Mouse (Mus musculus): ENCODE measurements around the gene Samd8. TPM values are rescaled to one million over a fixed set of nuclear protein-coding genes. Genes with fewer than 3 reads are reported as not detected.
A peak's percentile ranks its signal among the peaks of the same experiment; 100 is the strongest.

Gene Samd8
- total and polyA plus RNA-seq, 3 experiments: 5.4 to 9.5 (median 7.0) TPM

- dilution Hi-C loops (cut with MboI; ENCODE audit: extremely low pct_ligation_motif_present, extremely low pct_unique_long_range_greater_than_20kb, low sequenced_read_pairs) (no loop called here), in situ Hi-C loops (cut with MboI; ENCODE audit: low pct_ligation_motif_present, low pct_unique_long_range_greater_than_20kb, low sequenced_read_pairs) (no loop called here)
- no peak for DNase-seq (ENCODE audit: extremely low read depth)
- H3K36me3 ChIP-seq (replicated peaks in 1 of 2; ENCODE audit: control insufficient read depth in 1 of 2, insufficient read depth in 1 of 2, low read length in 1 of 2): peaks cover 0 to 2% of the 10 kb centered on the region in 2 experiments
- peaks cover 19% of the 10 kb centered on the region for H3K79me2 ChIP-seq (replicated peaks; ENCODE audit: control insufficient read depth, extremely low read depth, insufficient read depth, poor library complexity, severe bottlenecking)
- H3K4me2 ChIP-seq (ENCODE audit: insufficient read depth, low read depth, poor library complexity, severe bottlenecking): peak overlapping the region; percentile 48
- no peak overlapping the region for H3K9ac ChIP-seq (ENCODE audit: insufficient read depth, low read depth)
- H3K4me3 ChIP-seq (replicated peaks in 1 of 3; ENCODE audit: low read depth in 2 of 3, low read length in 2 of 3, poor library complexity in 1 of 3): no peak overlapping the region
- H3K4me1 ChIP-seq (ENCODE audit: control insufficient read depth in 1 of 2, insufficient read depth in 2 of 2): peaks cover 5 to 33% of the 10 kb centered on the region in 2 experiments
- no peak overlapping the region for H3K27ac ChIP-seq (ENCODE audit: insufficient read depth, low read depth)
- TF ChIP-seq TBP (conservative IDR thresholded peaks at IDR 0.05; ENCODE audit: low read depth, low read length) (no peak), ZMIZ1 (IDR thresholded peaks at IDR 0.05; ENCODE audit: low read depth, low read length) (no peak), MAX (IDR thresholded peaks at IDR 0.05; ENCODE audit: low read length) (no peak), JUN (IDR thresholded peaks at IDR 0.05; ENCODE audit: insufficient read depth, low read depth, low read length) (no peak), CHD2 (IDR thresholded peaks at IDR 0.05; ENCODE audit: low read length) (no peak), POLR2AphosphoS2 (IDR thresholded peaks at IDR 0.05; ENCODE audit: low read depth, low read length) (no peak)
- no peaks in the 10 kb centered on the region for H3K9me3 ChIP-seq (replicated peaks; ENCODE audit: low read length)
- no peaks in the 10 kb centered on the region for H3K27me3 ChIP-seq (replicated peaks)
Observed at GRCm38 (mm10) chr14:21752411-21752810, 2.1 kb downstream of the Samd8 start.

- no peak for DNase-seq (ENCODE audit: extremely low read depth)
- H3K27ac ChIP-seq (ENCODE audit: insufficient read depth, low read depth): no peak overlapping the region
- H3K4me1 ChIP-seq (ENCODE audit: control insufficient read depth in 1 of 2, insufficient read depth in 2 of 2): peaks cover 5 to 30% of the 10 kb centered on the region in 2 experiments
- H3K4me2 ChIP-seq (ENCODE audit: insufficient read depth, low read depth, poor library complexity, severe bottlenecking): no peak overlapping the region
- dilution Hi-C loops (cut with MboI; ENCODE audit: extremely low pct_ligation_motif_present, extremely low pct_unique_long_range_greater_than_20kb, low sequenced_read_pairs) (no loop called here), in situ Hi-C loops (cut with MboI; ENCODE audit: low pct_ligation_motif_present, low pct_unique_long_range_greater_than_20kb, low sequenced_read_pairs) (no loop called here)
- peaks cover 0 to 2% of the 10 kb centered on the region in 2 experiments for H3K36me3 ChIP-seq (replicated peaks in 1 of 2; ENCODE audit: control insufficient read depth in 1 of 2, insufficient read depth in 1 of 2, low read length in 1 of 2)
- H3K79me2 ChIP-seq (replicated peaks; ENCODE audit: control insufficient read depth, extremely low read depth, insufficient read depth, poor library complexity, severe bottlenecking): peaks cover 19% of the 10 kb centered on the region
- H3K9me3 ChIP-seq (replicated peaks; ENCODE audit: low read length): no peaks in the 10 kb centered on the region
- H3K9ac ChIP-seq (ENCODE audit: insufficient read depth, low read depth): no peak overlapping the region
- TF ChIP-seq NRF1 (IDR thresholded peaks at IDR 0.05; ENCODE audit: low read depth, low read length) (no peak), E2F4 (IDR thresholded peaks at IDR 0.05; ENCODE audit: insufficient replicate concordance, low read depth, low read length) (no peak), JUN (IDR thresholded peaks at IDR 0.05; ENCODE audit: insufficient read depth, low read depth, low read length) (no peak), KAT2A (IDR thresholded peaks at IDR 0.05; ENCODE audit: insufficient replicate concordance, low read length) (no peak), MAZ (IDR thresholded peaks at IDR 0.05; ENCODE audit: low read depth, low read length) (no peak), ZC3H11A (IDR thresholded peaks at IDR 0.05; ENCODE audit: low read depth, low read length) (no peak), RCOR1 (conservative IDR thresholded peaks at IDR 0.05; ENCODE audit: low read depth, low read length) (no peak), USF2 (conservative IDR thresholded peaks at IDR 0.05; ENCODE audit: low read depth, low read length) (no peak), ZNF384 (IDR thresholded peaks at IDR 0.05; ENCODE audit: low read depth, low read length) (no peak), ZMIZ1 (IDR thresholded peaks at IDR 0.05; ENCODE audit: low read depth, low read length) (no peak), MEF2A (IDR thresholded peaks at IDR 0.05; ENCODE audit: borderline replicate concordance, low read depth, low read length) (no peak)
- H3K4me3 ChIP-seq (replicated peaks in 1 of 3; ENCODE audit: low read depth in 2 of 3, low read length in 2 of 3, poor library complexity in 1 of 3): no peak overlapping the region
- no peaks in the 10 kb centered on the region for H3K27me3 ChIP-seq (replicated peaks)
Observed at GRCm38 (mm10) chr14:21753367-21753766, 3.0 kb downstream of the Samd8 start.
